Mouse (Mus musculus): ENCODE results near the gene Zup1.
"Not testable (repeated sequence)": the region's sequence is repeated elsewhere in the genome, so short reads cannot be mapped to it uniquely, and the experiment has no call there.

Zup1 gene

GRCm38 (mm10) chr10:33950803-33951583 is at the start of gene Zup1:
TSS of gene Zup1 (minus strand) at chr10:33951269.
- peak; percentile 59 to 76 for DNase-seq (ENCODE audit: low spot score in 2 of 2)

GRCm38 (mm10) chr10:33998397-33998796 is 47.3 kb upstream of the Zup1 start:
- DNase-seq (ENCODE audit: low spot score in 2 of 2): no peak

- DNase-seq (ENCODE audit: low spot score in 2 of 2): not testable (repeated sequence)
Observed at GRCm38 (mm10) chr10:33996686-33997085, 45.6 kb upstream of the Zup1 start.

- peak; percentile 11 to 35 for DNase-seq (ENCODE audit: low spot score in 2 of 2)
Observed at GRCm38 (mm10) chr10:33986771-33987170, 35.7 kb upstream of the Zup1 start.

GRCm38 (mm10) chr10:33974781-33975494 is 23.9 kb upstream of the Zup1 start:
- no peak for DNase-seq (ENCODE audit: low spot score in 2 of 2)

- no peak for DNase-seq (ENCODE audit: low spot score in 2 of 2)
Observed at GRCm38 (mm10) chr10:33952509-33952908, 1.4 kb upstream of the Zup1 start.

GRCm38 (mm10) chr10:33946336-33946735 is 4.7 kb downstream of the Zup1 start:
- no peak for DNase-seq (ENCODE audit: low spot score in 2 of 2)

- DNase-seq (ENCODE audit: low spot score in 2 of 2): no peak
Observed at GRCm38 (mm10) chr10:33945390-33945789, 5.7 kb downstream of the Zup1 start.

GRCm38 (mm10) chr10:33940702-33941101 is 10.4 kb downstream of the Zup1 start:
- DNase-seq (ENCODE audit: low spot score in 2 of 2): no peak

GRCm38 (mm10) chr10:33905489-33905888 is 45.6 kb downstream of the Zup1 start:
- DNase-seq (ENCODE audit: low spot score in 2 of 2): no peak

GRCm38 (mm10) chr10:33904530-33905481 is 46.3 kb downstream of the Zup1 start, which contains the start of gene Rsph4a:
TSS of gene Rsph4a (plus strand) at chr10:33905111.
- DNase-seq (ENCODE audit: low spot score in 2 of 2): peak; percentile 58 to 61

- not testable (repeated sequence) for DNase-seq (ENCODE audit: low spot score in 2 of 2)
Observed at GRCm38 (mm10) chr10:33901520-33901919, 49.5 kb downstream of the Zup1 start.

- DNase-seq (ENCODE audit: low spot score in 2 of 2): not testable (repeated sequence)
Observed at GRCm38 (mm10) chr10:33882411-33882810, 68.7 kb downstream of the Zup1 start.

- no peak for DNase-seq (ENCODE audit: low spot score in 2 of 2)
Observed at GRCm38 (mm10) chr10:33872672-33873398, 78.2 kb downstream of the Zup1 start.

- no peak for DNase-seq (ENCODE audit: low spot score in 2 of 2)
Observed at GRCm38 (mm10) chr10:33870441-33870840, 80.6 kb downstream of the Zup1 start.
